Mouse (Mus musculus): ENCODE data around the gene Adk.

Gene Adk

DNA sequence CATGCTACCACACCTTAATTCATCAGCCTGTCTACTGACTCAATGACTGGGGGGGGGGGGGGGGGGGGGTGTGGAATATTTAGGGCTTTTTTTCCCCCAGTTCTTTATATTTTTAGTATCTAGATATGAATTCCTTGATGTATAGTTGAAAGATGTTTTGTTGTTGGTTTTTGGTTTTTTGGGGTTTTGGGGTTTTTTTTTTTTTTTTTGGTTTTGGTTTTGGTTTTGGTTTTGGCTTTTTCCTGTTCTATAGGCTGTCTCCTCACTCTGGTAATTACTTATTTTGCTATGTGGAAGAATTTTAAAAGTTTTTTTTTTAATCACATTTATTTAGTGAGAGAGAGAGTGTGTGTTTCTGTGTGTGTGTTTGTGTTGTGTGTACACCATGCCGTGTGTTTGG lies 282.5 kb downstream of the Adk start:
- in situ Hi-C loops (cut with MboI, MseI) = no loop called here

DNA sequence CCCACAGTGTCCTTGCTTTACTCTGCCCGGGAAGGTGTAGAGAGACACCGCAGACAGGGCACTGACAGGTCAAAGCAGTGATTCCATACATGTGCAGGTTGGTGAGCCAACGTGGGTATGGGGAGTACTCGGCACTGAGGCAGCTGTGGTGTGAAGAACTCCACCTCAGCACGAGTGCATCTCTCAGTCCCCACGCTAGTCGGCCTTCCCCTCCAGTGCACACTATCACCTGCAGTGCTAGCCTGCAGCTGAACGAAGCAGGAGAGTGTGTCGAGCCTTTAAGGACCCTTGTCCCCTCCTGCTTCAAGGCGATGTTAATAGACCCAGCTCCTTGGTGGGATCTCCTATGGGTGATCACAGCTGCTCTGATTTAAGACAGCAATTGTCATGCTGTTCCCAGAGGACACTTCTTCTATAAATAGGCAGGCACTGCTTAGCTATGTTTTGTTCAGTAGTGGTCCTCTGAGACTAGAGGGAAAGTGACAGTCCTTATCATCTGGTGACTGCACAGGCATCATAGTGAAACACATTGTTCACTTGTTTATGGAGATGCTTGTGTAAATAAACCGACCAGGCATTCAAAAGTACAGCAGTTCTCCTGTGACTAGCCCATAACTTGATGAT lies 283.4 kb downstream of the Adk start:
- in situ Hi-C loops (cut with MboI, MseI) = no loop called here

DNA sequence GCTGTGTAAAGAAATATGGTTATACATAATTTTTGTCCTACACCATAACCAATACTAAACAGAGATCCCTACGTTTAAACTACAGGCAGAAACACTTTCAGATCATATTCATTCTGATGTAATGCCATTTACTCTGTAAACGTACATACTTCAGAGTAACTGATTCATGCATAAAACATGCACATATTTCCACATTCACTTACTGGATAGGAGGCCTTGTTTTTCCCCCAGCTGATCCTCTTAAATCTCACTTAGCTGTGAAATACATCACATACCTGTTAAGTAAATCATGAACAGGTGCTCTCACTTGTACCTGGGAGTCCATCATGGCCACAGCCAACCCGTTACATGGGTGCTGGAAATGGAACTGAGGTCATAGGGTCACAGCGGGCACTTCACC lies 285.6 kb downstream of the Adk start:
- in situ Hi-C loops (cut with MboI, MseI) = no loop called here

DNA sequence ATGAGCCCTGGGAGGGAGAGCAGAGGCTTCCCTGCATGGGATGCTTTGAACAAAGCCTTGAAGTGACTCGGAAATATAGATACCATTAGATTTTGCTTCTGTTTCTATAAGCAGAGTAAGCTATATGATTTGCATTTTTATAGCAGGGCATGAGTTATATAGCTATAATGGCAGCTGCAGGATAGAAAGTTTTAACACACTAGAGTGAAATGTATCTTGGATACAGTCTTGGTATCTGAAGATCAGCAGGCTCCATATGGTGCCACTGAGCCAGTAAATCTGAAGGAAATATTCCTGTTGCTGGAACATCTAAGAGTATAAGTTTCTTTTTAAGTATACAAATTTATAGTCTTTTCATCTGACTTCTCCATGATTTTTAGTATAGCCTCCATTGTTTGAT lies 288.8 kb downstream of the Adk start:
- in situ Hi-C loops (cut with MboI, MseI) = no loop called here

DNA sequence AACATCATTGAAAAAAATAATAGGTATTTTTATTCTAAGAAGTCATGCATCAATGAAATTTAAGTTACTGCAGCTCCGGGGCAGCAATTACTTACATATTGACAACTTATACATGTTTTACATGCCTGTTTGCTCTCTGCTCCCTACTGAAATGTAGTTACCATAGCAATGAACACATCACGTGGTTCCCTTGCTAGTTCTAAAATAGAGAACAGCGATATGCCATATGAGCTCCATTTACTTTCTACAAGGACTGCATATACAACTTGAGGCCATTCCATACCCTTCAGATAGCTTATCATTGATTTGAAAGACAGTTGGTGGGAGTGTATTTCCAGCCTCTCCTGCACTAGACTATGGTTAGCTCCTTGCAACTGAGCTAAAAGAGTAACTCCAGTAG lies 290.6 kb downstream of the Adk start:
- in situ Hi-C loops (cut with MboI, MseI) = no loop called here

DNA sequence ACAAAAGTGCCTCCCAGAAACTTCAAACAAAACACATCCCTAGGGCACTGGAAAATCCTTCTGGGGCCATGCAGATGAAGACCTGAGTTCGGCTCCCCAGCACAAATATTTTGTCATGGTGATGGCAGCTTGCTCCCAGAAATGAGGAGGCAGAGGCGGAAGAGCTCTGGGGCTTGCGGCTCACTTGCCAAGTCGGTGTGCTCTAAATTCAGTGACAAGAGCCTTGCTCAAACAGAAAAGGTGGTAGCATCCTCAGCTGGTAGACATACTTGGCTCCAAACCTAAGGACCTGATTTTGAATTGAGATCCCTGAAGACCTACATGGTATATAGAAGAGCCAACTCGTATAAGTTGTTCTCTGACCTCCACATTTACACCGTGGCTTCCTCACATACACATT lies 292.5 kb downstream of the Adk start:
- in situ Hi-C loops (cut with MboI, MseI) = no loop called here

DNA sequence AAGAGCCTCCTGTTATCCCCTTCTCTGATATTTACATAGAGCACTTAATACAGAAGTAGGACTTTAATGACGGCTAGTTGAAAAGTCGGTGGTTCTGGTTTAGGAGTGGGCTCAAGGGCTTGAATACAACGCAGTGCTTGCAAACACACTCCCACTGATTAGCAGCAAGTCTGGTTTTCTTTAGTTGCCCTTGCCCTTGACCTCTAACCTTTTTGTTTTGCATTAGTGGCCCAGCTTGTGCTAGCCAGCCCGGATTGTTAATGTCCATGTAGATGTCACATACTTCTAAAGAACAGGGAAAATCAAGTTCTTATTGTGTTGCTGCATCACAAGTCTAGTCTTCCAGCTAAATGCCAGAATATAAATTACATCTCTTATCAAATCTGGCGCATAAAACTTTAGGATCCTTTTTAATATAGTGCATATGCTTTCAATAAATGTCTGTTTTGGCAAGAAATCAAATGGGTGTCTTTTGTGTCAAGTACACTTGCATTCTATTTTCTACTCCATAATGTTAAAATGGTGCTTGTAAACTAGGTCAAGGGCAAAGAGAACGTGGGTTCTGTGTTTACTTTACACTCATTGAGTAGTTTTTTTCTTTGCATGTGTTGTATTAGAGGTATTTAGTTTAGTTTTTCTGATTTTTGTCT lies 296.4 kb downstream of the Adk start:
- in situ Hi-C loops (cut with MboI, MseI) = no loop called here

DNA sequence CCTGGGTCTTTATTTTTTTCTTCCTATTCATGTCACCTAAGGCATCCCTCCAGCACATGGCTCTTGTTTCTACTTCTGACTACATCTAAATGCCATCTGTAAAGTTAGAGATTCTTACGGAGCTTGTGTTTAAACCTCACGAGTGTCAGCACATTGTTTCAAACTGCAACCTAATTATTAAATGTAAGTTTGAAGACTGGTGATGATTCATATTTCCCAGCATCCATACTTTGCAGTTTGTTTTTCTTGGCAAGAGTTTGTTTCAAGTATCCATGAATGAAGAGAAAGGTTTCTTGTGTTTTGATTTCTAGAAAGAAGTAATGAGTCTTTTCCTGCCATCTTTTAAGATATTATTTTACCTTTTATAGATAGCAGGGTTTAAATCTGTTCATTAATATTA lies 299.3 kb downstream of the Adk start:
- in situ Hi-C loops (cut with MboI, MseI) = no loop called here

DNA sequence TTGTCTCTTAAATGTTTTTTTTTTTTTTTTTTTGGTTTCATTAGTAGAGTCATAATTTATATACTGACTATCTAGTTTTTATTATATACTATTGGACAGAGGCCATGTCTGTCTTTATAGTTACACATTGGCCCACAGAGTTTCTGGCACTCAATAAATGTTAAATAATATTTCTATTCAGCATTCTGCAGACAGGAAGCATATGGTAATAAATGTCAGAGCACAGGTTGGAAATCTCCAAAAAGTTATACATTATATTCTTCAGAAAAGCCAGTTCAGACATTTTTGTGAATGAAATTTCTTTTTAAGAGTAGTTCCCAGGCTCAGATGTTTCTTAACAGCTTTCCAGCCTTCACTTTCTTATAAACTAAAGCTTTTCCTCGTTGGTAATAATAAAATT lies 303.9 kb downstream of the Adk start:
- in situ Hi-C loops (cut with MboI, MseI) = no loop called here

DNA sequence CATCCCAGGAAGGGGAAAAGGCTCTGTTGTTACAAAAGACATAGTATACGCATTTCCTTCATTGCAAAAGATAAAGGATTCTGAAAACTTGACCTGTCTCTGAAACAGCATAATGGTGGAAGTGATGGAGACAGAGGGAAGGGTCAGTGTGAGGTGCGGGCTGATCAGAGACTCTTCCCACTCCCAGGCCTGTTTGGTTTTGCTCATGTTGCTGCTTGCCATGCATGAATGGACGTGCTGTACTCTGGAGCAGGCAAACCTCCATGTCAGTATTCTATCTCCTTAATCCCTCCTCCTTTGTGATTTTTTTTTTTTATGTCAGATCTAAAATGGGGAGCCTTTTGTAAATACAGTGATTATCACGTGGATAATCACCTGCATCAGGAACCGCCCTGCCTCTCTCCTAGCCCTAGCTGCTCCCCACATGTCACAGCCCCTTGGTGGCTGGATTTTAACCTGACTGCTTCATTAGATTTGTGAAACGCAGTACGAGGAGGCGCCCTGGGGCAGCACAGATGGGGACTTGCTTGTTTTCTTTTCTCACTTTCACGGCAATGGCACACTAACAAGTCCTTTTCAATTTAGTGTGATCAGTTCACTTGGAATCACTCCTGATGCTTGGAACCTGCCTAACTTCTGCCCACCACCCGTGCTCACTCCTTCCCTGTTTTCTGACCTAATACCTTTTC lies 307.0 kb downstream of the Adk start:
- in situ Hi-C loops (cut with MboI, MseI) = no loop called here

DNA sequence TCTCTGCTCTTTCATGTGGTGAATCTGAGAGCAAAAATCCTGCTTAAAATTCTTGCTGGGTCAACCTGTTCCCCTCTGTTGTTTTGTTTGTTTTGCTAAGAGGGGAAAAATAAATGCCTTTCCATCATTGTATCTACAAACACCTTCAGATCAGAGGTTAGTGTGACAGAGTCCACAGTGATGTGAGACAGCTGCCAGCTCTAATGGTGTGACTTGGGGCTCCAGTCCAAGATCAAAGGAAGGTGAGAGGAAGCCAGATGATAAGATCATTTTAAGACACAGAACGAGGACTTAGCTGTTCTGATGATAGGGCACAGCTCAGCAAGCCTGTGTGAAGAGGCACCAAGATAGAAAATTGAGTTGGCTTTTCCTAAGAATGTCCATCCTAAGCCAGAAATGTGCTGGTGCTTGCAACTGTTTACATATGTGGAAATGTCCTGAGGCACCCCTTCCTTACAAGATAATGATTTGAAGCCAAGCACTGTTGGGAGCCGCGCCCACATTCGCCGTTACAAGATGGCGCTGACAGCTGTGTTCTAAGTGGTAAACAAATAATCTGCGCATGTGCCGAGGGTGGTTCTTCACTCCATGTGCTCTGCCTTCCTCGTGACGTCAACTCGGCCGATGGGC lies 307.6 kb downstream of the Adk start:
- in situ Hi-C loops (cut with MboI, MseI) = no loop called here

DNA sequence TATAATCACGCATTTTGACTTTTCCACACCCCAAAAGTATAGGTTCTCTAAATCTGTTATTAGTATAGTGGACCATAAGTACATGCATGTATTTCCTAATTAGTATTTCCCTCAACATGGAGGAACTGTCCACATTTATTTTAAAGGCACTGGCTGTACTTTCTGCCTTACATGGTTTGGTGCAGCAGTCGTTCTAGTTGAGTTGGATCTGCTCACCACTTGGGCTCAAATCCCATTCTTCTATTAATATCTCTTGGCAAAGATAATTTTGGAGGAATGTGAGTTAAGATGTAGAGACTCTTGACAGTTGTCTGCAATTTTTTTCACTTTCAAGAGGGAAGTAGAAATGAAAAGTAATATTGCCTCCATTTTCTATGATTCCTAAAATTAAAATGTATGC lies 314.7 kb downstream of the Adk start:
- in situ Hi-C loops (cut with MboI, MseI) = no loop called here

DNA sequence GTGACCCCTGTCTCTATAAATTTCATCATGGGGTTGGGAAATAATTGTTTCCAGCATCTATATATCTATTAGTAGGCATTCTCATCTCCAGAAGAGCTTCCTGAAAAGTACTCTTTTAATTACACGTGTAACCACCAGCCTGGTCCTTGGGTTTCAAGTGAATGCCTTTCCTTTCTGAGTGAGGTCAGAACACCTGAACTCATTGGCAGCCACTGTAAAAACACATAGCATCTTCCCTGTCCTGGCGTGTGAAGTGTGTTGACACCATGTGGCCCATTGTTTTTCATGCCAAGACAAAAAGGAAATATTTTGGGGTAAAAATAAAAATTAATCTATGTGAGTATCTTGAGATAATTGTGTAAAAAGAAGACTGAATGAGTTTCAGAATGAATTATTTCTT lies 316.2 kb downstream of the Adk start:
- in situ Hi-C loops (cut with MboI, MseI) = no loop called here

DNA sequence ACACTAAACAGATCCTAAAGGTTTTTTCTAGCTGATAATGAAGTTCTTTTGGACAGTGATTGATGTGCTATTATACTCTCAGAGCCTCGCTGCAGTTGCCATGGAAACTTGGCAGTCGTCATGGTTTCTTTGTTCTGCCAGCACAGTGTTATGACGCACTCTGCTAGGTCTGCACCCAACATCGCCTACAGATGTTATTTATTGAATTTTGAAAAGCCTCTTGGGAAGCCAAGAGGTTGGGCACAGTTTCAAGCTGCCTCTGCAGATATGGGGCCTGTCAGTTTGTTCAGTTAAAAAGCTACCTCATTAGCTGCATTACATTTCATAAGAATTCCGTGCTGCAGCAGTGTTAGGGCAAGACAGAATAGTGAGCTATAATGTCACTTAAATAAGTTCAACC lies 316.8 kb downstream of the Adk start:
- in situ Hi-C loops (cut with MboI, MseI) = no loop called here

DNA sequence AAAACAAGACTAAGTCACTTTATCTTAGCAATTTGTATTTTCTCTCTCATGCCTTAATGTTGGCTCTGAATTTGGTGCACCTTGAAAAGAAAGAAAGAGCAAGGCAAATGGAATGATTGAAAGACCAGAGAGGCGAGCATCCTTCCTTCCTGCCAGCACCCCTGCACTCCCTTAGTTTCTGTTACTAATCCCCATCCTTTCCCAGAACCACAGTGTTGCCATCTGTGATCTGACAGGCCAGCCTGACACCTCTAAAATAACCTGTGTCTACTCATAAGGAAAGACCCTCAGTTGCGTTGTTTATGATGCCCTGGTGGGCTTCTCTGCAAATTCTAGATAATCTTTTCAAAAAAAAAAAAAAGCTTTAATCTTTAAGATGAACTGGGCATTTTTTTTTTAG lies 319.6 kb downstream of the Adk start:
- in situ Hi-C loops (cut with MboI, MseI) = no loop called here

DNA sequence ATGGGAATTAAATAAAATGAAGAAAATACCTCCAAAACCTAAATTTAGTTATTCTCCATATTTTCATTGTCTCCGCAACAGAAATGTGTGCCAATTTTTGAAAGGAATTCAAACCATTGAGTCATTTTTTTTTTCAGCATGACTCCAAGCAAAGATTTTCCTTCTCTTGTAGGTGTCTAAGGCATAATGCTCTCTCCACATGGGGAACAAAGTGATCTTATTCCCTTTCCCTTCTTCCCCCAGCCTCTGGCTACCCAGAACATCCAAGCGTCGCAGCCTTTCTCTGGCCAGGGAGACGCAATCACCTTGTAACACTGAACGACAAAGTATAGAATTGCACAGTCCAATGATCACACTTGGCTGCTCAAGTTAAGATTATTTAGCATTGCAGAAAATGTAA lies 320.3 kb downstream of the Adk start:
- in situ Hi-C loops (cut with MboI, MseI) = no loop called here

DNA sequence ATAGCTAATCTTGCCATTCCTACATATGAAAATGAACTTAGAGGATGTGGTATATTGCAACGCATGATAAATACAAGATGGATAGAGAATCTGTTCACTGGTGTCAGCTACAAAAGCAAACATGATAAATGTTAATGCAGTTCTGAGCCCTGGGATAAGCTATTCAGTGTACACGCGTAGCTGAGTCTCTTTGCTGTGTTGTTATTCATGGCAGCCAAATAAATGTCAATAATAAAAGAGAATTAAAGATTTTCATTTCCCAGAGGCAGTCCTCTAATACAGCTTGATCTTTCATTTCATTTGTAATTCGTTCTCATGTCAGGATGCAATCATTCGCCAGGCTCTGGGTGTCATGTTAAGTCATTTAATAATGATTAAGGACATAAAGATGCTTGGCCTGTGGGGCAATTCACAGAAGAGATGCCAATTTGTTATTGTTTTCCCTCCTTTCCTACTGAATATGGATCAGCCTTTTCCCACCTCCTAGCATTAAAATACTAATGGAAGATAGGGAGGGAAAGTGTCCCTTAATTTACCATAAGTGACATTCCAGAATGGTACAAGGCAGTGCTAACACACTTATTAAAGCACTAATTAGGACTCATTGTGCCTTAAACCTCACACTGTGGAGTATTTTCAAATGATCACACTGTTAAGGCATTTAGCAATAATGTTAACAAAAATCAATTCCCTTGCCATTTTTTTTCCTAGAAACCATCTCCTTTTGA lies 331.5 kb downstream of the Adk start:
- in situ Hi-C loops (cut with MboI, MseI) = loop anchor here in 1 of 2 experiments (5.0 kb wide), 1 partner anchor 347 kb away; no protein-coding TSS in a partner anchor

DNA sequence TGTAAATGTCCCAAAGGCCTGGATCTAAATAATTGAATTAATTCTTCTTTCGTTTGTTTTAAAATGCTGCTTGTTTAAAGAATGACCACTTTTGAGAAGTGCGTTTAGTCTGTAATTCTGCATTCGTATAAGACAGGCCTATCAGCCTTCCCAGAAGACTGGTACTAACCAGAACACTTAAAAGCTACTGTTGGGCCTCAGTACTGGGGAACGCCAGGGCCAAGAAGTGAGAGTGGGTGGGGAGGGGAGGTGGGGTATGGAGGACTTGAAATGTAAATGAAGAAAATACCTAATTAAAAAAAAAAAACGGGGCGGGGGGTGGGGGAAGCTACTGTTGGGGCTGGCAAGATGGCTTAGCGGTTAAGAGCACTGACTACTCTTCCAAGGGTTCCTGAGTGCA lies 347.1 kb downstream of the Adk start:
- in situ Hi-C loops (cut with MboI, MseI) = no loop called here

DNA sequence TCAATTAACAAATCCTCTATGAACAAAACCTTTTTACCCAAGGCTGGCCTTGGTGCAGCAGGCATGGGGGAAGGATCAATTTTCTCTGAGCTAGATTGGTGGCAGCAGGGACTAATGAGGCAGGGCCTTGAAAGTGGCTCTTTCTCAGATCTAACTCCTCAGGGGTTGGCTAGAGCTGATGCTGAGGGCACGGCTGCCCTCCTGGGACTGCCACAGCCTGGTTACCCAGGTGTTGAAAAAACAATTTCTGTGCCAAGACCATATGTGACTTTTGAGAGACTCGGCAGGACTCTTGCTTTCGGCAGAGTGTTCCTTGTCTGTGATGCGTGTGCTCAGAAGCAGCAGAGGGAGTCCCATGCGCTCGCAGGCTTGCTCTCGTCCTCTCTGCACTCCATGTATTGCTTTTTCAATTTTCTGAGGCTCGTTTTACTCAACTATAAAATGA lies 349.8 kb downstream of the Adk start:
- in situ Hi-C loops (cut with MboI, MseI) = no loop called here

DNA sequence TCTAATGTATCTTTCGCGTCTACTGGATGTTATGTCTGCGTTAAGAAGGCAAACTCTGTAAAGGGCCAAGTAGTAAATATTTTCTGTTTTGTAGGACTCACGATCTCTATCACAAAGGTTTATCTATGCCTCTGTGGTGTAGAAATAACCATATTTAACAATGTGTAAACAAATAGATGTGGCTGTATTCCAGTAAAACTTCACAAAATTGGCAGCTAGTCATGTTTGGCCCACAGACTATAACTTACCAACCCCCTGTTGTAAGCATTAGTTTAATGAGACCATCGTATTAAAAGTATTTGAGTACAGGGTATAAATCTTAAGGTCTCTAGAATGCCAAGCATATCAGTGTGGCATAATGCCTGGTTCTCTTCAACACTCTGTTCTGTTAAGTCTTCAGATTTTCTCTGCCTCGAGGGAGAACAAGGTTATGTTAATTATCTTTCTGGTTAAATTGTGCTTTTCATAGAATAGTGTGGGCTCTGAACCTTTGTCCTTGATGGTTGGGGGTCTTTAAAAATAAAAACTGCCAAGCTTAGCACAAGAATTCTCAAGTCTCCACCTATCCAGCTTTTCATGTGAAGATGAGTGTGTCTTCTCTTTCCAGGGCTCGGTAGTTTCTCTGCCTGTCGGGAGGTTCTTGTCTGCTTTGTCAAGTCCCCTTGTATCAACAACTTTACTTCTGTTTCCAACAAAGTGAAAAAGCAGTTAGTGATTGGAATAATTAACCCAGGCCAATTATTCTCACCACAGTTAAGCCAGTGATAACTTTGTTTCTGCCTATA lies 350.4 kb downstream of the Adk start:
- in situ Hi-C loops (cut with MboI, MseI) = no loop called here

DNA sequence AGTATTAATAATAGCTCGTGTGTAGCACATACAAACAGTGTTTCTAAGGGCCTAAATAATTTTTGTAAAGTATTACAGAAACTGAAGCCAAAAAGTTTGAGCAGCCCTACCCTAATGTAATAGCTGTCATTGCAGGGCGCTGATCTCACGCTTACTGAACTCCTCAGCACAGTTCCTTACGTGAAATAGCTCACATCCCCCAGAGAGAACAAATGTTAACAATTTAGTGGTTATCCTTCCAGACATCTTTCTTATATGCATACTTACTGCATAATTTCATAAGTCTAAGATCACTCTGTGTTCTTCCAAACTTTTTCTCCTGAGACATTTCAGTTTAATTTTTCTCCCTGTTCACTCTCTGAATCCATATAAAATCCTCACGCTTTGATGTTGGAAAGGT lies 354.6 kb downstream of the Adk start:
- in situ Hi-C loops (cut with MboI, MseI) = no loop called here
